Mouse (Mus musculus) G1E (cell line): ENCODE measurements around the gene Abhd15. TPM values are rescaled to one million over a fixed set of nuclear protein-coding genes. Genes with fewer than 3 reads are reported as not detected.

Experiments used
- ATAC-seq: 2 replicates; pipeline ENCODE4 v1.8.0; 2016; ENCODE audit warnings: mild to moderate bottlenecking; ENCODE audit not compliant: insufficient number of reproducible peaks, poor library complexity, low FRiP score, severe bottlenecking; ENCODE audit errors: extremely low read depth
- DNase-seq: peaks from one replicate; pipeline ENCODE4 v3.0.0; 2012; ENCODE audit warnings: low spot score
- H3K27me3 ChIP-seq: 2 replicates; pipeline ENCODE4 v1.6.1; 2012; ENCODE audit warnings: mild to moderate bottlenecking, low read length, inconsistent platforms; ENCODE audit not compliant: insufficient read depth
- H3K36me3 ChIP-seq: replicated peaks from 2 replicates; pipeline ENCODE3; 2012; ENCODE audit warnings: mild to moderate bottlenecking, inconsistent platforms
- H3K4me1 ChIP-seq: 2 replicates; pipeline ENCODE4 v1.6.1; 2012; ENCODE audit warnings: low read depth, low read length, inconsistent platforms, mixed read lengths; ENCODE audit not compliant: insufficient read depth
- H3K4me3 ChIP-seq: 2 replicates; pipeline ENCODE4 v1.5.1; 2012; ENCODE audit warnings: low read depth, mild to moderate bottlenecking, inconsistent platforms, low read length, moderate library complexity, mixed read lengths
- H3K9me3 ChIP-seq: replicated peaks from 2 replicates; pipeline ENCODE4 v1.6.1; 2012; ENCODE audit warnings: inconsistent platforms
- CTCF ChIP-seq: IDR thresholded peaks from 2 replicates; pipeline ENCODE4 v1.5.1; 2012; ENCODE audit warnings: low read depth, low read length, inconsistent platforms, mixed read lengths
- GATA1 ChIP-seq: IDR thresholded peaks from 2 replicates; pipeline ENCODE4 v1.6.1; 2012; ENCODE audit warnings: borderline replicate concordance, low read length, inconsistent platforms, mixed read lengths
- GATA2 ChIP-seq: IDR thresholded peaks from 2 replicates; pipeline ENCODE4 v1.6.1; 2012; ENCODE audit warnings: low read depth, low read length, inconsistent platforms, borderline replicate concordance
- POLR2AphosphoS5 ChIP-seq: IDR thresholded peaks from 2 replicates; pipeline ENCODE4 v1.6.1; 2012; ENCODE audit warnings: low read depth, low read length, inconsistent platforms; ENCODE audit not compliant: insufficient replicate concordance
- TAL1 ChIP-seq: conservative IDR thresholded peaks from 2 replicates; pipeline ENCODE4 v1.6.1; 2012; ENCODE audit warnings: low read depth, low read length, inconsistent platforms, mixed read lengths
- polyA plus RNA-seq: library from polyadenylated mRNA; stranded (reverse); fragments of >175 nt; gene quantifications from 2 replicates; pipeline ENCODE4 v1.2.3, GENCODE M21; 2012
- total RNA-seq, 2 experiments: library from RNA; stranded (forward) in 1 of 2; stranded (reverse) in 1 of 2; fragments of 200-1000 nt in 1 of 2; fragments of >200 nt in 1 of 2; fragmentation: Nextera tagmentation in 1 of 2; gene quantifications; 2 replicates each; pipeline ENCODE4 v1.2.3; 2014 to 2017

Gene Abhd15
- total and polyA plus RNA-seq, 3 experiments = 0.27 to 0.34 (median 0.30) TPM

DNA sequence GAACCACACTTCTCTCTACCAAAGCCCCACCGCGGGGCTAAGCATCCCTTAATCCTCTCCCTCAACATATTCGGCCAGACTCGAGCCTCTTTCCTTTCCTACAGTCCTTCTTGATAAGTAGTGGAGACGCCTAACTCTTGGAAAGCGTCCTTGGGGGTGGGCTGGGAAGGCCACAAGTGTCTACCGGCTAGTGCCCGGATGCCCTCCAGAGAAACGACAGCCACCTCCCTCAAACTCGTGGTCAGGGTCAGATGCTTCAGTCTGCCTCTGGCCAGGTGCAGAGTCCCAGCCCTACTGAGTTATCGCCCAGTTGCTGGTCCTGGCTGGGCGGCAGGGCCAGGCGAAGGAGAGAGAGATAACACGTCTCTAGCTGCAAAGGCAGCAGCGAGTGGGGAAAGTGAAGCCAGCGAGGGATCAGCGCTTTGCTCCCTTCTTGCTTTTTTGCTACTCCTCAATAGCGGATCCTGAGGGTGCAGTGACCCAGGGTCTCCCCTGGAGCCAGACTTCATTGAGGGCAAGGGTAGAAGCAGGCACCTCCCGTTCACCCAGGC is 565 bp upstream of the Abhd15 start:
- ATAC-seq (no peak), DNase-seq (no peak)
- Histone ChIP-seq H3K4me3 (peak overlapping the region; percentile 72; the same call in 1 of the 2 replicates), H3K27me3 (peaks cover 47% of the 10 kb centered on the region), H3K9me3 (no peaks in the 10 kb centered on the region), H3K36me3 (peaks cover 8% of the 10 kb centered on the region), H3K4me1 (peaks cover 51% of the 10 kb centered on the region)
- TF ChIP-seq CTCF (no peak), GATA2 (no peak), TAL1 (no peak), POLR2AphosphoS5 (no peak), GATA1 (no peak)

DNA sequence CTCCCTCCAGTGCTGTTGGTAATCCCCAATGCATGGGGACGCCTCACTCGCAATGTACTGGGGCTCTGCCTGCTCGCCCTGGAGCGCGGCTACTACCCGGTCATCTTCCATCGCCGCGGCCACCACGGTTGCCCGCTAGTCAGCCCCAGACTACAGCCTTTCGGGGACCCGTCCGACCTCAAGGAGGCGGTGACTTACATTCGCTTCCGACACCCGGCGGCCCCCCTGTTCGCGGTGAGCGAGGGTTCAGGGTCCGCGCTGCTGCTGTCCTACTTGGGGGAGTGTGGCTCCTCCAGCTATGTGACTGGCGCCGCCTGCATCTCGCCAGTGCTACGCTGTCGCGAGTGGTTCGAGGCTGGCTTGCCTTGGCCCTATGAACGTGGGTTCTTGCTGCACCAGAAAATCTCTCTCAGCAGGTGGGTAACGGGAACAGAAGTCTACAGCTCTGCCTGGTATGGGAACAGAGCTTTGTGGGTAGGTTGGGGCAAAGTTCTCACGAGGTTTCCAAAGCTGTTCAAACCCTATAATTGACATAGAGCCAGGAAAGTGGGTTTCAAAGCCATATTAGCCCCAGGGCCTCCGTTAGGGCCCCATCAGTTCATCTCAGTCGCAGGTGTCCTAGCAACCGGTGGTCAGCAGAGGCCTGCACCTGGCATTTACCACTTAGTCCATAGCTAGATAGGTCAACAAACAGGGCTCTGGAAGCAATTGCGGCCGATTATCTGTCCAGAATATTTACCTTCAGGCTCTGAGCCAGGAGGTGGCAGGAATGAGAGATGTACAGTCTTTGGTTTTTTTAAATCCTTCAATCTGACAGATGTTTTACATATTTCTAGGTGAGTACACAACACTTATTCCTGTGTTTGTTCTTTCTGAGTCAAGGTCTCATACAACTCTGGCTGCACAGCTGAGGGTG is 974 bp downstream of the Abhd15 start, which contains the start of gene Trp53i13:
Trp53i13 (minus strand) TSS at position 344 of the 916 bp plus-strand sequence.
- peaks cover 53% of the 10 kb centered on the region for H3K27me3 ChIP-seq
- H3K4me3 ChIP-seq = peak within 1 kb of the TSS; percentile 72
- ATAC-seq (no peak), DNase-seq (no peak)
- TF ChIP-seq GATA1 (no peak), POLR2AphosphoS5 (no peak), CTCF (no peak), GATA2 (no peak), TAL1 (no peak)
- no peaks in the 10 kb centered on the region for H3K9me3 ChIP-seq
- H3K4me1 ChIP-seq = peaks cover 61% of the 10 kb centered on the region
- no peaks in the 10 kb centered on the region for H3K36me3 ChIP-seq

DNA sequence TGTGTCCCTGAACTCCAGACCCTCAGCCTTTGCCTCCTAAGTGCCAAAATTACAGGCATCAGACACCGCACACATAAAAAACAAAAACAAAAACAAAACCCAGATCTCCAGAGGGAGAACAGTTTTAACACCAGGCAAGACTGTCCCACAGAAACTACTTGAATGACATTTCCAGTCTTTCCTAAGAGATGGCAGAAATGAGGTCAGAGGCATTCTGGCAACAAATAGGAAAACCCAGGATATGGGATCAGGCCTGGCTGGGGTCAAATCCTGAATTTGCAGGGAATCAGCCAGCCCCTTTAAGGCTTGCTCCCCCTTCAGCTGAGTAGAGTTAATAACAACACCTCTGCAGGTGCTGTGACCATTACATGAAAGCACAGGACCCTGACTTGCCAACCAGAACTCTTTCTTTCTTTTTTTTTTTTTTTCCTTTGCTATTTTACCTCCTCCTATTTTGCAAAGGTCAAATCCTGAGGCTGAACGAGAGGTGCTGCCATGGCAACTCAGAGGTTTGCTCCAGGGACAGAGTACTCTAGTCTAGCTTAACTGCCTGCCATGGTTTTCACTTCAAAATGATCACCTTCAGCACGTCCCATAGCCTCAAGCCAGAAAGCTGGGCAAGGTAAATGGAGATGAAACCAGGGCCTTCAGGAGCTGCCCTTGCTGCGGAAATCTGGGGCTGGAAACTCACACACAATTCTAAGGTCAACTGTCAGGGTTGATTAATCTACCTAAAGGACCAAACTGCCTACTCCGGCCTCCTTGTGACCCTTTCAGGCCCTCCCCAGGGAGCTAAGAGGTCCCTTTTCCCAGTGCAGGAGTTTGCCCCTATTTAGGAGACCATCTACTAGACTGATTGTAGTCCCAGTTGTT is 1.9 kb downstream of the Abhd15 start:
- H3K27me3 ChIP-seq = peaks cover 53% of the 10 kb centered on the region
- no peaks in the 10 kb centered on the region for H3K9me3 ChIP-seq
- TF ChIP-seq TAL1 = no peak
- TF ChIP-seq GATA1 = no peak
- TF ChIP-seq GATA2 = no peak
- TF ChIP-seq CTCF = no peak
- peaks cover 64% of the 10 kb centered on the region for H3K4me1 ChIP-seq
- DNase-seq (no peak), ATAC-seq (no peak)
- H3K36me3 ChIP-seq = no peaks in the 10 kb centered on the region
- no peak overlapping the region for H3K4me3 ChIP-seq

DNA sequence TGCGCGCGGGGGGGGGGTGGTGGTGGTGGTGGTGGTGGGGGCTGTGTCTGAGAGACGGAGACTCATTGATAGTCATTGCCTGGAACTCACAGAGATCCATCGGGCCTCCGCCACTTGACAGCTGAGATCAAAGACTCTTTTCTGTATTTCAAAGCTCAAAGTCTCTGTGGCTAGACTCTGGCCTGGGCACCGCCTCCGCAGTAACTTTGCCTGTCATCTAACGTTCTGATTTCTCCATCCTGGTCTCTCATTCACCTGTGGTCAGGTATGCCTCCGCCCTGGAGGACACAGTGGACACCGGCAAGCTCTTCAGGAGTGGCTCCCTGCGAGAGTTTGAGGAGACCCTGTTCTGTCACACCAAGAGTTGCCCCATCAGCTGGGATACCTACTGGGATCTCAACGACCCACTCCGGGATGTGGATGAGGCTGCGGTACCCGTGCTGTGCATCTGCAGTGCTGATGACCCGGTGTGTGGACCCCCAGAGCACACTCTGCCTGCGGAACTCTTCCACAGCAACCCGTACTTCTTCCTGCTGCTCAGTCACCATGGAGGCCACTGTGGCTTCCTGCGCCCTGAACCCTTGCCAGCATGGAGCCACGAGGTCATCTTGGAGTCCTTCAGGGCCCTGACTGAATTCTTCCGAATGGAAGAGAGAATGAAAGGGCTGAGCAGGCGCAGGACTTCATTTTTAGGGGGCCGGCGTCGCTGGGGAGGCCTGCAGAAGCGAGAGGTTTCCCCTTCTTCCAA is 3.3 kb downstream of the Abhd15 start:
- H3K9me3 ChIP-seq = no peaks in the 10 kb centered on the region
- H3K4me3 ChIP-seq = no peak overlapping the region
- TF ChIP-seq GATA2 = no peak
- no peak for TF ChIP-seq CTCF
- no peak for TF ChIP-seq GATA1
- TF ChIP-seq POLR2AphosphoS5 = no peak
- TF ChIP-seq TAL1 = no peak
- no peak for DNase-seq
- ATAC-seq = no peak
- peaks cover 53% of the 10 kb centered on the region for H3K4me1 ChIP-seq
- no peaks in the 10 kb centered on the region for H3K36me3 ChIP-seq
- H3K27me3 ChIP-seq = peaks cover 59% of the 10 kb centered on the region

DNA sequence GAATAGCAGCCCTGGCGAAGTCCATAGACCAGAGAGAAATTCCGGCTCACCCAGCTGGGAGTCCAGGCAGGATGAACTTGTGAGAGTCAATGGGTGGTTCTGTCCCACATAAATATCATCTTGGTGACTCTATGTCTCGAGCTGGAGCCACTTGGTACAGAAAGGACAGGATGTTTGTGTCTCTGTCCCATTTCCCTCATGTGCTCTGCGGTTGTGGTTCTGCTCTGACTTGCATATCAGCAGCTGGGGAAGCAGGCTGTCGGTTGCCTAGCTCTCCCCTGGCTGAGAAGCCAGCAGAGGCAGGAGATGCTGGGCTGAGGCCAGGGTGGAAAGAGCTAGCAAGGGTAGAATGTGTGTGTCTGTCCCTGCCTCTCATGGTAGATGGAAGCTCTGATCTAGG is 4.1 kb downstream of the Abhd15 start, which contains the start of gene Gm10392:
Gm10392 (minus strand) TSS at position 156 of the 400 bp plus-strand sequence.
- peaks cover 46% of the 10 kb centered on the region for H3K4me1 ChIP-seq
- peaks cover 59% of the 10 kb centered on the region for H3K27me3 ChIP-seq
- H3K36me3 ChIP-seq = no peaks in the 10 kb centered on the region
- DNase-seq (no peak), ATAC-seq (no peak)
- TF ChIP-seq GATA2 (no peak), POLR2AphosphoS5 (no peak), CTCF (no peak), GATA1 (no peak), TAL1 (no peak)
- H3K9me3 ChIP-seq = no peaks in the 10 kb centered on the region
- no peak within 1 kb of the TSS for H3K4me3 ChIP-seq
